Mouse (Mus musculus) erythroblast, embryonic 14.5 days (primary cell): ENCODE measurements around the gene Adora1. TPM values are rescaled to one million over a fixed set of nuclear protein-coding genes. Genes with fewer than 3 reads are reported as not detected.

Source experiments
- H3K27me3 ChIP-seq: 2 replicates; pipeline ENCODE4 v1.6.1; 2012; ENCODE audit warnings: inconsistent platforms; ENCODE audit not compliant: control insufficient read depth
- H3K36me3 ChIP-seq: 2 replicates; pipeline ENCODE4 v1.6.1; 2012; ENCODE audit warnings: mild to moderate bottlenecking, inconsistent platforms; ENCODE audit not compliant: control insufficient read depth
- H3K4me1 ChIP-seq: 2 replicates; pipeline ENCODE4 v1.6.1; 2012; ENCODE audit warnings: inconsistent platforms; ENCODE audit not compliant: control insufficient read depth
- H3K4me3 ChIP-seq: replicated peaks from 2 replicates; pipeline ENCODE3; 2012; ENCODE audit warnings: moderate library complexity, mild to moderate bottlenecking, inconsistent platforms
- H3K9me3 ChIP-seq: 2 replicates; pipeline ENCODE4 v1.6.1; 2012; ENCODE audit warnings: low read length, inconsistent platforms, mixed read lengths; ENCODE audit not compliant: control insufficient read depth
- GATA1 ChIP-seq: IDR thresholded peaks from 2 replicates; pipeline ENCODE4 v1.6.1; 2012; ENCODE audit warnings: low read length, inconsistent platforms, mixed read lengths
- TAL1 ChIP-seq: IDR thresholded peaks from 3 replicates; pipeline ENCODE4 v1.6.1; 2012; ENCODE audit warnings: low read length, inconsistent platforms, mixed read lengths
- polyA plus RNA-seq: library from polyadenylated mRNA; stranded (reverse); fragments of >175 nt; gene quantifications from 2 replicates; pipeline ENCODE4 v1.2.3, GENCODE M21; 2012

The Adora1 gene
- not detected in 2 replicates for polyA plus RNA-seq

DNA sequence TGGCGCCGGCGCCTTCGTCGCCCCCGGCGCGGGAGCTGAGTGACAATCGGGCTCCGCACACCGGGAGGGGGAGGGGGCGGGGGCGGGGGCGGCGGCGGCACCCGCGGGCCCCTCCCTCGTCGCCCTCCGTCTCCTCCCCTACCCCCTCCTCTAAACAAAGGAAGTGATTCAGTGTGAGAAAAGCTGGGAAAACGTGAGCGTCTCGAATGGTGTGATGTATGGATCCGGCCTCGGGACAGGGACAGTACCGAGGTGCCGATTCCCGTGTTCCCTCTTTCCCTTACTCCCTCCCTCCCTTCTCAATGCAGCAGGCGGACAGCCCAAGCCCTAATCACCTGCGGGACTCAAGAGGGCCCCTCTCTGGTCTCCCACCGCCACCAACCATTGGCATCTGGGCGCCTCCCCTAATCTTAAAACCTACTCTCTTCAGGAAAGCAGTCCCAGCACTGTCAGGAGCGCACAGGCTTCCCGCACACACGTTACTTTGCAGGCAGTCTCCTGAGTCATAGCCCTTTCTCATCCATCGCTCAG lies at the start of gene Adora1:
Gene Adora1, minus strand, starts transcription at position 41 of the 531 bp plus-strand sequence.
- Histone ChIP-seq H3K36me3 (no peaks in the 10 kb centered on the region), H3K27me3 (peaks cover 38% of the 10 kb centered on the region), H3K9me3 (no peaks in the 10 kb centered on the region), H3K4me1 (no peaks in the 10 kb centered on the region), H3K4me3 (peak within 1 kb of the TSS; percentile 3)
- TF ChIP-seq TAL1: no peak
- no peak for TF ChIP-seq GATA1

DNA sequence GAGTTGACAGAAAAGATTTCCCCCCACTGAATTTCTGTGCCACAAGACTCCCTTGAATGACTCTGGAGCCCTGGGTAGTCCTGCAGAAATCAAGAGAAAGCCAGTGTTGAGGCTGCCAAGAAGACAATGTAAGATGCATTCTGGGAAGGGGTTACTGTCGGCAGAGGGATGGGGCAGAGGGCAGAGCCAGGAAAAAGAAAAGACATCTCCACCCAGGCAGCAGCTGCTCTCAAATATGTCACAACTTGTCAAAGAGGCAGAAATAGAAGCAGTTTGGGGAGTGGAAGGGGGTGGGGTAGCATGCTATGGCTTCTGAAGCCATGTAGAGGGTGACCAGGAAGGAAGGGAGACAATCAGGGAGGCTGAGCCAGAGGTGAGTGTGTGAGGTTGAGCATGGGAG lies 47.9 kb upstream of the Adora1 start:
- Histone ChIP-seq H3K4me1 (no peaks in the 10 kb centered on the region), H3K4me3 (no peak overlapping the region), H3K36me3 (no peaks in the 10 kb centered on the region), H3K9me3 (no peaks in the 10 kb centered on the region), H3K27me3 (no peaks in the 10 kb centered on the region)
- no peak for TF ChIP-seq TAL1
- TF ChIP-seq GATA1: no peak

DNA sequence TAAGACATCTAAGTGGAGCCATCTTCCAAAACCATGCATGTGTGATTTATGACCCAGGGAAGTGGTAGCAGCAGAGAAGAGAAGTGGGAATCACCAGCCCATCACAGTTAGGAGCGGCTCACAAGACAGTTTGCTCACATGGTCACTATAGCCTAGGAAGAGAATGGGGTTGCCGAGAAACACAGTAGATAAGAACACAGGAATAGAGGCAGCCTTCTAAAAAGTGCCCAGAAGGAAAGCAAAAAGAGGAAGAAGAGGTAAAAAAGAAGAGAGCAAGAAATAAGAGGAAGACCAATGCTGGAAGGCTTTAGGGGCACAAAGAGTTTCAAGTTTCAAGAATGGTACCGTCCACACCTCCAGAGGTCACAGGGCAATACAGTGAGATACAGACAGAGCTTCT lies 47.1 kb upstream of the Adora1 start:
- Histone ChIP-seq H3K4me1 (no peaks in the 10 kb centered on the region), H3K36me3 (no peaks in the 10 kb centered on the region), H3K27me3 (no peaks in the 10 kb centered on the region), H3K4me3 (no peak overlapping the region), H3K9me3 (no peaks in the 10 kb centered on the region)
- TF ChIP-seq GATA1 (no peak), TAL1 (no peak)

DNA sequence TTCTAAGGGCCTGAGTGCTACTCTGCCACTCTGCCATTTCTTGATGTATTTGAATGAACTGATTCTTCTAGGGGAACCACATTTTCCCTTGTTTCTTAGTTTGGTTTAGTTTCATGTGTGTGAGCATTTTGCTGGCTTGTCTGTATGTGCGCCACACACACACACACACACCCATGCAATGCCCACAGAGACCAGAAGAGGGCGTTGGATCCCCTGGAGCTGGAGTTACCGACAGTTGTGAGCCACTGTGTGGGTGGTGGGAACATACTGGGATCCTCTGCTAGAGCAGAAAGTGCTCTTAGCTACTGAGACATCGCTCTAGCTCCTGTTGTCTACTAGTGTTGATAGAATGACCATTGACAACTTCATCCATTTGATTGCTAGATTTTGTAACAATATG lies 46.3 kb upstream of the Adora1 start:
- Histone ChIP-seq H3K4me3 (no peak overlapping the region), H3K36me3 (no peaks in the 10 kb centered on the region), H3K9me3 (no peaks in the 10 kb centered on the region), H3K27me3 (no peaks in the 10 kb centered on the region), H3K4me1 (no peaks in the 10 kb centered on the region)
- no peak for TF ChIP-seq GATA1
- TF ChIP-seq TAL1: no peak

DNA sequence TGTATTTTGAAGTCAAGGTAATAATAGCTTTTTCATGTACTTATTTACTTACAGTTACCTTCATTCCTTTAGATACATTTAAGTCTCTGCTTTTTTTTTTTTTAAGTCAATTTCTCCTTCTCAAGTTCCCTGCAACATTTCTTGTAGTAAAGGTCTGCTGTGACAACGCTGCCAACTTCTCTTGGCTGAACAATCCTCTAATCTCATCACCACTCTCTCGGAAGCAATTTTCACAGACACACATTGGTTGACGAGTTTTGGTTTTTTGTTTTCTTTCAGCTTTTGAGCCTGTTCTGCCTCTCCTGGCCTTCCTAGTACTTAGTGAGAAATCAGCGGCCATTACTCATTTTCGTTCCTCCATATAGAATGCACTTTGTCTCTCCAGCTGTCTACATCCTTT lies 44.9 kb upstream of the Adora1 start:
- Histone ChIP-seq H3K4me1 (no peaks in the 10 kb centered on the region), H3K4me3 (no peak overlapping the region), H3K27me3 (no peaks in the 10 kb centered on the region), H3K9me3 (no peaks in the 10 kb centered on the region), H3K36me3 (no peaks in the 10 kb centered on the region)
- no peak for TF ChIP-seq GATA1
- no peak for TF ChIP-seq TAL1

DNA sequence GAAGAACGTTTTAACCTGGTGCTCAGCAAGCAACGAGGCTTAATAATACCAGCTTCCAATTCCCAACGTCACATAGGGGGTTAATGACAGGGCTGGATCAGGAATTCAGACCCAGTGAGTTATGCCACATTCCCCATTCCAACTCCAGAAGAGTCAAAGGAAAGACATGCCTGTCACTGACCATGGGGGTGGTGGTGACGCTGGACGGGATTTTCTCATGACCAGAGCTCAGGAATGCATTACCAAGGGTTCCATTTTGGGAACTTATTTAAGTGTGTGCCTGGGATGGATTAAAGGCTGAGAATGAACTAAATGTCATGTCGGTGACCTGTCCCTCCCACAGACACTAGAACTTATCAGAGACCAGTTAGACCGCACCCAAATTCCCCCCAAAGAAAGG lies 41.6 kb upstream of the Adora1 start:
- Histone ChIP-seq H3K4me3 (no peak overlapping the region), H3K9me3 (no peaks in the 10 kb centered on the region), H3K36me3 (no peaks in the 10 kb centered on the region), H3K4me1 (no peaks in the 10 kb centered on the region), H3K27me3 (no peaks in the 10 kb centered on the region)
- TF ChIP-seq TAL1: no peak
- no peak for TF ChIP-seq GATA1

DNA sequence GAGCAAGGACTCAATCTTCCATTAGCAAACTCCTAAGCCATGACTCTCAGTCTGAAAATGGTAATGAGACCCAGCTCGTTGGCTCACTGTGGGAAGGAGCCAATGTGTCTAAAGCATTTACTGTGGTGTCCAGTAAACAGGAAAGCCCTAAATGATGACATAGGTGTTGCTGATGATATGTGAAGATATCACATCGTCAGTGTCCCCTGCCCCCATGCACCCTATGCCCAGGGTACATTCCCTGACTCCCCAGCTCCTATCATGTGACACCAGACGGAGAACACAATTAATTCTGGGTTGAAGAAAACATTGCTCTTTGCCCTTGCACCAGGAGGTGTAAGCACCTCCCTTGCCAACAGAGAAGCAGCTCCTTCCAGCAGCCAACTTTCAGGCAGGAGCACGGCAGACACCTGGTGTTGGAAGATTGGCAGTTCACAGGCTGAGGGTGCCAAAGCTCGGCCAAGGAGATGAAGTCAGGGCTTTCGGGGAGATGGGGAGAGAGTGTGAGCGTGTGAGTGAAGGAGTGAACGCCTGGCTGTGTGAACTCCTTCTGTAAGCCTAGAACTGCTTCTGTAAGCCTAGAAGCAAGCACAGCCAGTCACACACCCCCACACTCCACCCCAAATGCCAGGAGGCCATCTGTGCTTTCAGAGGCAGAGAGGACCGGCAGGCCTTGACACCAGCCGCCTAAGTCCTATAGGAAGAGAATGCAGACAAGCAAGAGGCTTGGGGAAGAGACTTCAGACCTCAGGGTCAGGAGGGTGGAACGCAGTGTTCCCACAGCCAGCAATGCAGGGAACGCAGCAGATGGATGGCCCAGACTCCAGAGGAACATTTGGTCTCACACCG lies 40.6 kb upstream of the Adora1 start:
- Histone ChIP-seq H3K27me3 (no peaks in the 10 kb centered on the region), H3K4me3 (no peak overlapping the region), H3K4me1 (no peaks in the 10 kb centered on the region), H3K36me3 (no peaks in the 10 kb centered on the region), H3K9me3 (no peaks in the 10 kb centered on the region)
- no peak for TF ChIP-seq TAL1
- TF ChIP-seq GATA1: no peak

DNA sequence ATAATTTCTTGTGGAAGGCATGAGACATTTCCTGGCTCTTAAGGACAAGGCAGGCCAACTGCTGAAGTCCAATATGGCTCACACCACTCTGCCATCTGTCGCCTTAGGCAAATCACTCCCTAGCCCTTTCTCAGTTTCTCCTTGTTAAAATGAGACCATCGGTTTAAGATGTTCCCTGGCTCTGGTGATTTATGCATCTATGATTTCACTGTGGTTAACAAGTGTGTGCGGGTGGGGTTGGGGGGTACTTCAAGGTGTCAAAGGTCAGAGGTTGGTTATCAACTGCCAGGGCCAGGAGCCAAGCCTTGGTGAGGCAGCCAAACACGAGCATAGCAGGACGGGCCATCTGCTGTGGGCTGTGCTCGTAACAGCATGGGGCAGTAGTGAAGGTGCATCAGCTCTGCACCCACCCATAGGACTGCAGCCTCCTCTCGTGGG lies 39.3 kb upstream of the Adora1 start:
- H3K27me3 ChIP-seq: no peaks in the 10 kb centered on the region
- H3K4me3 ChIP-seq: no peak overlapping the region
- no peaks in the 10 kb centered on the region for H3K4me1 ChIP-seq
- no peaks in the 10 kb centered on the region for H3K9me3 ChIP-seq
- TF ChIP-seq GATA1: no peak
- TF ChIP-seq TAL1: no peak
- no peaks in the 10 kb centered on the region for H3K36me3 ChIP-seq

DNA sequence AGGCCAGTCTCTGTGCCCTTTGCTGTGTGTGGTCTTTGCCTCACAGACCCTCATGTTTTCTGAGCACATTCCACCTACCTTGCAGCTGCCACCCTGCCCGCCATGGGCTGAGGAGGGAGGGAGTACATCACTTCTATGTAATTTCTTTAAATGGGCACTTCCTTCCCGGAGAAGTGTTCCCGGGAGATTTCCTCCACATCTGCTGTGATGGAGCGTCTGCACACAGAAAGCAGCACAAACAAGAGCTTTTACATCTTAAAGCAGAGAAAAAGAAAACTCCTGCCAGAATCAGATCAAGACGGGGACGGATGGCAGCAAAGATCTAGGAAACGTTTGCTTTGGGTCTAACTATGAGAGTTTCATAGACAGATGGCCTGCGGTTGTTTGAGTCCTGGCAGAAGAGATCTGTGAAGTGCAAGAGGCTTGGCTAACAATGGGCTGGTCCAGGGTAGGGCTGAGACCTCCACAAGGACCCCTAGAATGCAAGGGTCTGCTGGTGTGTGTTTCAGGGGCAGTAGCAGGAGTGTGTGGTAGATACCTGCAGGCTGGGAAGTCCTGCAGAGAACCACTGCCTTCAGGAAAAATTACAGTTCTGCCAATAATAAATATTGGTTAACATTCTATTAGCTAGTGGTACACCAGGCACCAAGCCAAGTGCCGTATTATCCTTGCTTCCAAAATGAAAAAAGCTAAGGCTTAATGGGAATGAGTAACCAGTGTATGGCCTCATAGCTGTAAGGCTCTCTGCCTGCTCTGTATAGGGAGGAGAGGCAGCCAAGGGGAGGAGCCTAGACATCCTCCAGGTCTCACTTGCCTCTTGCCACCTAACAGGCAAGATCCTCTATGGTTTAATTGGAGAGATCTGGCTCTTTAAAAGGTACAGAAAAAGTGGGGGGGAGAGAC lies 38.5 kb upstream of the Adora1 start:
- TF ChIP-seq TAL1 (no peak), GATA1 (no peak)
- Histone ChIP-seq H3K36me3 (no peaks in the 10 kb centered on the region), H3K27me3 (no peaks in the 10 kb centered on the region), H3K4me1 (no peaks in the 10 kb centered on the region), H3K9me3 (no peaks in the 10 kb centered on the region), H3K4me3 (no peak overlapping the region)
